Mouse (Mus musculus) neural tube, embryonic 15.5 days (tissue): ENCODE data around the gene Apbb1. TPM values are rescaled to one million over a fixed set of nuclear protein-coding genes. Genes with fewer than 3 reads are reported as not detected.
A peak's percentile ranks its signal among the peaks of the same experiment; 100 is the strongest.

ENCODE experiments used
- ATAC-seq: fragments of 200-750 bp; cut with Nextera tagmentation; 2 replicates; pipeline ENCODE4 v1.8.0; 2017; ENCODE audit warnings: mild to moderate bottlenecking, moderate TSS enrichment, moderate library complexity; ENCODE audit not compliant: low FRiP score
- H3K27ac ChIP-seq: fragments of 300-500 bp; sonication (generic); replicated peaks from 2 replicates; pipeline ENCODE4 v1.5.1; 2015; ENCODE audit warnings: mild to moderate bottlenecking, inconsistent platforms
- H3K27me3 ChIP-seq: fragments of 300-500 bp; sonication (generic); replicated peaks from 2 replicates; pipeline ENCODE4 v1.6.1; 2015; ENCODE audit warnings: inconsistent platforms
- H3K36me3 ChIP-seq: fragments of 300-500 bp; sonication (generic); 2 replicates; pipeline ENCODE4 v1.6.1; 2015; ENCODE audit warnings: inconsistent platforms
- H3K4me1 ChIP-seq: fragments of 300-500 bp; sonication (generic); 2 replicates; pipeline ENCODE4 v1.6.1; 2015; ENCODE audit warnings: inconsistent platforms
- H3K4me2 ChIP-seq: fragments of 300-500 bp; sonication (generic); 2 replicates; pipeline ENCODE4 v1.6.1; 2015; ENCODE audit warnings: inconsistent platforms, mild to moderate bottlenecking, moderate library complexity
- H3K4me3 ChIP-seq: fragments of 300-500 bp; sonication (generic); replicated peaks from 2 replicates; pipeline ENCODE4 v1.5.1; 2015; ENCODE audit warnings: mild to moderate bottlenecking, inconsistent platforms
- H3K9ac ChIP-seq: fragments of 300-500 bp; sonication (generic); replicated peaks from 2 replicates; pipeline ENCODE4 v1.6.1; 2015; ENCODE audit warnings: mild to moderate bottlenecking, inconsistent platforms
- H3K9me3 ChIP-seq: fragments of 300-500 bp; sonication (generic); replicated peaks from 2 replicates; pipeline ENCODE4 v1.6.1; 2016; ENCODE audit warnings: inconsistent platforms
- whole genome bisulfite sequencing: fragments of 180-500 bp; shearing (Covaris S2); methylation state at CpG from one replicate; pipeline ENCODE4 v1.1.7; 2015; ENCODE audit warnings: mixed read lengths; 5-methylcytosine and 5-hydroxymethylcytosine counted together
- polyA plus RNA-seq: library from polyadenylated mRNA; unstranded; fragments of >200 nt; fragmentation: Nextera tagmentation; extraction: Ambion mirVana; gene quantifications from 2 replicates; pipeline ENCODE4 v1.2.1, GENCODE M21; 2015

The Apbb1 gene
- polyA plus RNA-seq, result 248 and 299 TPM in 2 replicates

DNA sequence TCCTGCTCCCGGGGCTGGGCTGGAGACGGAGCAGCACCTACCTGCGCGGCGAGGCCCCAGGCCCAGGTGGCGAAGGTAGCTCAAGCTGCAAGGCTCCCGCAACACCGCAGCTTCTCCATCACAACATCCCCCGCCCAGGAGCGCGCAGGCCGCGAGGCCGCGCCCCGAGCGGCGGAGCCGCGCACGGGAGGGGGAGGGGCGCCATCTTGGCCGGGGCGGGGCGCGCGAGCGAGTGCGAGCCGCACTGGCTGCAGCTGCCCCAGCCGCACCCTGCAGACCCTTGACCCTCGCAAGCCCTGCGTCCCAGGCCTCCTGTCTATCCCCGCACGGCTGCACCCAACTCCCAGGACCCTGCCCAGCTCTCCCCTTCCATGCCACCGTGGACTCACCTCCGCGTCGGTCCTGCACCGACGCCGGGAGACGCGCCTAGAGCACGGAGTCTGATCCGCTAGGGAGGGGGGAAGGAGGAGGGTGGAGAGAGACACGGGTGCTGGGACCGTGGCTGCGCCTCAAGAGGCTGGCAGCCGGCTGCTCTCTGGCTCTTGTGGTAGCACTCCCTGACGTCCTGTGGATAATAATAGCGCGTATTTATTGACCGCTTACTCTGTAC, at the start of gene Apbb1:
TSS of gene Apbb1 (minus strand) at position 560 of the 610 bp plus-strand sequence.
- Histone ChIP-seq H3K4me1 (peaks cover 43% of the 10 kb centered on the region), H3K4me3 (peak within 1 kb of the TSS; percentile 83), H3K27me3 (no peaks in the 10 kb centered on the region), H3K9me3 (no peaks in the 10 kb centered on the region), H3K36me3 (no peaks in the 10 kb centered on the region), H3K9ac (peak within 1 kb of the TSS; percentile 80), H3K4me2 (peak within 1 kb of the TSS; percentile 73), H3K27ac (peak within 1 kb of the TSS; percentile 98)
- peak; percentile 93 for ATAC-seq
- under 1% methylated on average over 53 of the region's 54 CpGs for WGBS

- H3K9me3 ChIP-seq, result no peaks in the 10 kb centered on the region
- no peaks in the 10 kb centered on the region for H3K27me3 ChIP-seq
- no peak overlapping the region for H3K4me3 ChIP-seq
- WGBS, result 23% methylated on average over 3 of the region's 3 CpGs
- H3K4me2 ChIP-seq, result no peak overlapping the region
- H3K36me3 ChIP-seq, result peaks cover 16% of the 10 kb centered on the region
- H3K27ac ChIP-seq, result 0 out of 2 replicates have a peak overlapping the region, but pooled peaks have one; percentile 33
- H3K4me1 ChIP-seq, result peaks cover 45% of the 10 kb centered on the region
- ATAC-seq, result no peak
- H3K9ac ChIP-seq, result no peak overlapping the region
Observed at GRCm38 (mm10) chr7:105628633-105629032, 47.2 kb upstream of the Apbb1 start.

DNA sequence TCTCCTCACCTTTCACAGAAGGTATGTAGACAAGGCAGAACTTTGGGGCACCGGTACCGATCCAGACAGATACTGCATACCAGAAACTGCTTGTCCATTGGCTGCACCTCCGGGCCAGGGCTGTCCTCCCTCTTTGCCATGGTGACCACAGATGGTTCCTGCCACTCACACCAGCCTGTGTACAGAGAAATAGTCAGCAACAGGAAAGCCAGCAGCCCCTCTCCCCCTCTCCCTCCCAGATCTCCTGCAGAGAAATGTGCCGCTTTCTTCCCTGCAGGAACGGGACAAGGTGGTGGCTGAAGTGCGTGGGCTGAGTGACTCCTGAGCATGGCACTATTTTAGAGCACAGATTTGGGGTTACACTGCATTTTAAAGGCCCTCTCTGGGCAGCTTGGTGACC, 43.9 kb upstream of the Apbb1 start:
- Histone ChIP-seq H3K4me3 (no peak overlapping the region), H3K27me3 (no peaks in the 10 kb centered on the region), H3K4me2 (no peak overlapping the region), H3K9me3 (no peaks in the 10 kb centered on the region), H3K9ac (no peak overlapping the region), H3K4me1 (peaks cover 20% of the 10 kb centered on the region), H3K36me3 (peaks cover 48% of the 10 kb centered on the region), H3K27ac (no peak overlapping the region)
- ATAC-seq, result no peak
- 77% methylated on average over 6 of the region's 6 CpGs for WGBS

DNA sequence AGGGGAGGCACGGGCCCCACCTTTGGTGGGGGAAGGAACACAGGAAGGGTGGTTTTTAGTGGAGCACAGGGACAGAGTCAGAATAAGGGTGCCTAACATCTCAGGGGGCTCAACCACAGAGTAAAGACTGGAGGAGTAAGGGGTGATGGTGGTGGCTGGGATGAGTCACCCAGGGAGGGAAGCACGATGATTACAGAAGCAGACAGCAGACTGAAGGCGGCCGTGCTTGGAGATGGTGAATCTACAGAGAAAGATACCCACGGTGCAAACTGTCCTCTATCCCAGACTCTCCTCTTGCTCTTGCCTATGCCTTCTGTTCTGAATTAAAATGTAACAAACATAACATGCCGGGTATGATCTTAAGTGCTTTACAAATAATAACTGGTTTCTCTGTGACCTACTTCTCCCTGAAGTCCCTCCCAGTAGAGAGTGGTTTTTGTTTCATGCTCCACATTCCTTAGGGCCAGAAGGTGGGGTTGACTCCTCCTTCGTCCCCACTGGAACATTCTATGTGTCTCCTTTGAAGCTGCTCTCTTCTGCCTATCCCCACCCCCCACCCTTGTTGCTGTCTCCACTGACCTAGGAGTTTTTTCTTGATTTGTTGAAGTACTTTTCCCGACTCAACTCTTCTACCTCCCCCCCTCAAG, 40.3 kb upstream of the Apbb1 start:
- H3K9me3 ChIP-seq, result no peaks in the 10 kb centered on the region
- H3K9ac ChIP-seq, result no peak overlapping the region
- no peaks in the 10 kb centered on the region for H3K27me3 ChIP-seq
- no peak overlapping the region for H3K4me3 ChIP-seq
- 90% methylated on average over 8 of the region's 8 CpGs for WGBS
- H3K4me1 ChIP-seq, result no peaks in the 10 kb centered on the region
- no peak for ATAC-seq
- H3K27ac ChIP-seq, result no peak overlapping the region
- peaks cover 83% of the 10 kb centered on the region for H3K36me3 ChIP-seq
- H3K4me2 ChIP-seq, result no peak overlapping the region

- Histone ChIP-seq H3K4me2 (no peak overlapping the region), H3K36me3 (peaks cover 90% of the 10 kb centered on the region), H3K27ac (no peak overlapping the region), H3K4me1 (no peaks in the 10 kb centered on the region), H3K27me3 (no peaks in the 10 kb centered on the region), H3K4me3 (no peak overlapping the region), H3K9ac (no peak overlapping the region), H3K9me3 (no peaks in the 10 kb centered on the region)
- no peak for ATAC-seq
- WGBS, result 85% methylated on average over 4 of the region's 4 CpGs
Observed at GRCm38 (mm10) chr7:105621053-105621452, 39.6 kb upstream of the Apbb1 start.

- no peak for ATAC-seq
- H3K27me3 ChIP-seq, result no peaks in the 10 kb centered on the region
- H3K36me3 ChIP-seq, result peaks cover 98% of the 10 kb centered on the region
- H3K9me3 ChIP-seq, result no peaks in the 10 kb centered on the region
- no peak overlapping the region for H3K4me3 ChIP-seq
- H3K4me1 ChIP-seq, result no peaks in the 10 kb centered on the region
- 90% methylated on average over 3 of the region's 3 CpGs for WGBS
- no peak overlapping the region for H3K27ac ChIP-seq
- H3K9ac ChIP-seq, result no peak overlapping the region
- no peak overlapping the region for H3K4me2 ChIP-seq
Observed at GRCm38 (mm10) chr7:105619701-105620100, 38.2 kb upstream of the Apbb1 start.

DNA sequence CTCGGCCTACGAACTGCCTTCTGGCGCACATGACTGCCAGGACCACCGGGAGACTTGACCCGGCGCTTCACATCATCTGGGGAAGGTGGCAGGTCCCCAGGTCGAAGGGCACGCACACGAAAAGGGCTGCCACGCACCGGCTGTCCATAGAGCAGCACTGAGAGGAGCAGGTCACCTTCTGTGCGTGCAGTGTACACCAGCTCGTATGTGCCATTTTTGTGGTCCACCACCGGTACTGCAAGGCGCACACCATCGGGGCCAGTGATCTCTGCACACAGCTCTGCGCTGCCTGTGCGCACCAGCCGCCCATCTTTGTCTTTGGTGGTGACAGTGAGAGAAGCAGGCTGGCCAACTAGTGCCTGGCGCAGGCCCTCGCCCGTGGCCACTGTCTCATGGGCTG, 36.4 kb upstream of the Apbb1 start:
- Histone ChIP-seq H3K4me1 (no peaks in the 10 kb centered on the region), H3K4me2 (no peak overlapping the region), H3K36me3 (peaks cover 98% of the 10 kb centered on the region), H3K27ac (no peak overlapping the region), H3K9ac (no peak overlapping the region), H3K9me3 (no peaks in the 10 kb centered on the region), H3K27me3 (no peaks in the 10 kb centered on the region), H3K4me3 (no peak overlapping the region)
- ATAC-seq, result no peak
- WGBS, result 97% methylated on average over 22 of the region's 22 CpGs

- Histone ChIP-seq H3K4me1 (no peaks in the 10 kb centered on the region), H3K27me3 (no peaks in the 10 kb centered on the region), H3K4me2 (no peak overlapping the region), H3K9ac (no peak overlapping the region), H3K4me3 (no peak overlapping the region), H3K27ac (no peak overlapping the region), H3K36me3 (peaks cover 99% of the 10 kb centered on the region), H3K9me3 (no peaks in the 10 kb centered on the region)
- 94% methylated on average over 6 of the region's 6 CpGs for WGBS
- ATAC-seq, result no peak
Observed at GRCm38 (mm10) chr7:105616561-105616960, 35.1 kb upstream of the Apbb1 start.

DNA sequence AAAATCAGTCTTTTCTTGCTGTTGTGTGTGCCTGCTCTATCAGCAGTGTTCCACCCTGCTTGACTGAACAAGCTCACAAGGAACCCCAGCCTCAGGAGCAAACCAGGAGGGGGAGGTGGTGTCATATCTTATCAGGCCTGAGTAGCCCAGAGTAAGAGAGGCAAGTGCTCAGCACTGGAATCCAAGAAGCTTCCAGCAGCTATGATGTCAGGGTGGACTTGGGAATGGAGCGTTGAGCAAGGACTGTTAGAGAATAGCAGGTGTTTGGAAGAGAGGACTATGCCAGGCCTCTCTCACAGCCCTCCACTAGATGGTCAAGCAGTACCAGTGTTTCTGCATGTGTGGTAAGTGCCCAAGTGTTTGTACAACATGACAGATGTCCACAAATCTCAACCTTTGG, 34.3 kb upstream of the Apbb1 start:
- no peak for ATAC-seq
- 83% methylated on average over 1 of the region's 1 CpGs for WGBS

GRCm38 (mm10) chr7:105614400-105614799, 32.9 kb upstream of the Apbb1 start:
- peaks cover 100% of the 10 kb centered on the region for H3K36me3 ChIP-seq
- 92% methylated on average over 1 of the region's 1 CpGs for WGBS
- no peaks in the 10 kb centered on the region for H3K4me1 ChIP-seq
- H3K27ac ChIP-seq, result no peak overlapping the region
- H3K9me3 ChIP-seq, result no peaks in the 10 kb centered on the region
- no peak for ATAC-seq
- no peaks in the 10 kb centered on the region for H3K27me3 ChIP-seq
- H3K4me3 ChIP-seq, result no peak overlapping the region
- no peak overlapping the region for H3K4me2 ChIP-seq
- no peak overlapping the region for H3K9ac ChIP-seq

More for the DNA sequence above, 34.3 kb upstream of the Apbb1 start:
- H3K36me3 ChIP-seq, result peaks cover 99% of the 10 kb centered on the region
- no peak overlapping the region for H3K4me3 ChIP-seq
- no peak overlapping the region for H3K27ac ChIP-seq
- H3K4me1 ChIP-seq, result no peaks in the 10 kb centered on the region
- no peak overlapping the region for H3K9ac ChIP-seq
- no peaks in the 10 kb centered on the region for H3K27me3 ChIP-seq
- no peak overlapping the region for H3K4me2 ChIP-seq
- no peaks in the 10 kb centered on the region for H3K9me3 ChIP-seq

DNA sequence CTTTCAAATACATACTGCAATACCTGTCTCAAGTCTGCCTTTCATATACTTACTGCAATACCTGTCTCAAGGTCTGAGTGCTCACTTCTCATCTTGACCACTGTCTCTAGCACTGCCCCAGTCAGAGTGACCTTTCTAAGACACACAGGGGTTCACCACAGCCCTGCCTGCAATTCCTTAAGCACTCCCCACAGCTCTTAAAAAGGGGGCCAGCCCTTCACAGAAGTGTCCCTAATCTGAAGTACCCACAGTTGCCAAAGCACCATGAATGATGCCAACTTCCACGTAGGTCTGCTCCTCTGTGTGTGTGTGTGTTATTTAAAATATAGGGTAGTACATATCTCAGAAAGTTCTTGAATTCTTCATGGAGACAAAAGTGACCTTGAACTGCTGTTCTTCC, 30.3 kb upstream of the Apbb1 start:
- H3K9me3 ChIP-seq, result no peaks in the 10 kb centered on the region
- no peak overlapping the region for H3K4me3 ChIP-seq
- no peak overlapping the region for H3K4me2 ChIP-seq
- WGBS, result 90% methylated on average over 1 of the region's 1 CpGs
- no peak overlapping the region for H3K9ac ChIP-seq
- peaks cover 80% of the 10 kb centered on the region for H3K36me3 ChIP-seq
- ATAC-seq, result no peak
- H3K27me3 ChIP-seq, result no peaks in the 10 kb centered on the region
- no peak overlapping the region for H3K27ac ChIP-seq
- no peaks in the 10 kb centered on the region for H3K4me1 ChIP-seq

GRCm38 (mm10) chr7:105608467-105608866, 27.0 kb upstream of the Apbb1 start:
- Histone ChIP-seq H3K36me3 (peaks cover 47% of the 10 kb centered on the region), H3K27me3 (no peaks in the 10 kb centered on the region), H3K4me2 (no peak overlapping the region), H3K9ac (no peak overlapping the region), H3K4me1 (no peaks in the 10 kb centered on the region), H3K27ac (no peak overlapping the region), H3K9me3 (no peaks in the 10 kb centered on the region), H3K4me3 (no peak overlapping the region)
- ATAC-seq, result no peak
- 91% methylated on average over 3 of the region's 3 CpGs for WGBS
